Mouse (Mus musculus) erythroblast, embryonic 14.5 days (primary cell): Measurements from ENCODE around the gene Tnfrsf8.

Experiments
- GATA1 ChIP-seq: IDR thresholded peaks from 2 replicates; pipeline ENCODE4 v1.6.1; 2012; ENCODE audit warnings: low read length, inconsistent platforms, mixed read lengths
- TAL1 ChIP-seq: IDR thresholded peaks from 3 replicates; pipeline ENCODE4 v1.6.1; 2012; ENCODE audit warnings: low read length, inconsistent platforms, mixed read lengths

GRCm38 (mm10) chr4:145264761-145265160 is 50.2 kb downstream of the Tnfrsf8 start:
- no peak for TF ChIP-seq GATA1
- no peak for TF ChIP-seq TAL1
